Mouse (Mus musculus) kidney, embryonic 16.5 days (tissue): ENCODE measurements around the gene Ccdc84. TPM values are rescaled to one million over a fixed set of nuclear protein-coding genes. Genes with fewer than 3 reads are reported as not detected.
"Not testable (repeated sequence)": the region's sequence is repeated elsewhere in the genome, so short reads cannot be mapped to it uniquely, and the experiment has no call there.

ENCODE experiments used
- ATAC-seq: fragments of 200-750 bp; cut with Nextera tagmentation; 2 replicates; pipeline ENCODE4 v1.8.0; 2017; ENCODE audit warnings: moderate TSS enrichment; ENCODE audit not compliant: low FRiP score, low TSS enrichment
- H3K27ac ChIP-seq: fragments of 300-500 bp; sonication (generic); 2 replicates; pipeline ENCODE4 v1.5.1; 2014; ENCODE audit warnings: low read length
- H3K27me3 ChIP-seq: fragments of 300-500 bp; sonication (generic); 2 replicates; pipeline ENCODE4 v1.6.1; 2014; ENCODE audit warnings: low read length, control low read depth, mixed read lengths; ENCODE audit not compliant: insufficient read depth
- H3K36me3 ChIP-seq: fragments of 300-500 bp; sonication (generic); 2 replicates; pipeline ENCODE4 v1.6.1; 2014; ENCODE audit warnings: low read length, control low read depth, mixed read lengths; ENCODE audit not compliant: insufficient read depth
- H3K4me1 ChIP-seq: fragments of 300-500 bp; sonication (generic); 2 replicates; pipeline ENCODE4 v1.6.1; 2014; ENCODE audit warnings: low read length, control low read depth, mixed read lengths; ENCODE audit not compliant: insufficient read depth
- H3K4me2 ChIP-seq: fragments of 300-500 bp; sonication (generic); replicated peaks from 2 replicates; pipeline ENCODE4 v1.6.1; 2014; ENCODE audit warnings: low read depth, low read length
- H3K4me3 ChIP-seq: fragments of 300-500 bp; sonication (generic); 2 replicates; pipeline ENCODE4 v1.5.1; 2014; ENCODE audit warnings: mild to moderate bottlenecking, low read length
- H3K9ac ChIP-seq: fragments of 300-500 bp; sonication (generic); replicated peaks from 2 replicates; pipeline ENCODE4 v1.6.1; 2014; ENCODE audit warnings: low read length
- H3K9me3 ChIP-seq: fragments of 300-500 bp; sonication (generic); 2 replicates; pipeline ENCODE4 v1.6.1; 2016; ENCODE audit warnings: low read length, control low read depth
- WGBS: fragments of 180-500 bp; shearing (Covaris S2); extraction: QIAGEN DNeasy Blood & Tissue Kit; methylation state at CpG from one replicate; pipeline ENCODE4 v1.1.7; 2014; 5-methylcytosine and 5-hydroxymethylcytosine counted together
- polyA plus RNA-seq: library from polyadenylated mRNA; unstranded; fragments of >200 nt; fragmentation: Nextera tagmentation; extraction: Ambion mirVana; gene quantifications from 2 replicates; pipeline ENCODE4 v1.2.1, GENCODE M21; 2015

Gene Ccdc84
- polyA plus RNA-seq, 1 experiment from 2014 or later, result 26.0 TPM

GRCm38 (mm10) chr9:44432577-44433185, 14.3 kb upstream of the Ccdc84 start:
- Histone ChIP-seq H3K4me2 (no peak overlapping the region), H3K4me3 (no peak overlapping the region), H3K27ac (no peak overlapping the region), H3K36me3 (no peaks in the 10 kb centered on the region), H3K9me3 (no peaks in the 10 kb centered on the region), H3K9ac (no peak overlapping the region), H3K4me1 (no peaks in the 10 kb centered on the region), H3K27me3 (no peaks in the 10 kb centered on the region)
- 43% methylated on average over 5 of the region's 5 CpGs for WGBS
- ATAC-seq, result no peak

- H3K27ac ChIP-seq, result no peak overlapping the region
- WGBS, result 83% methylated on average over 4 of the region's 4 CpGs
- H3K4me3 ChIP-seq, result no peak overlapping the region
- H3K4me2 ChIP-seq, result no peak overlapping the region
- no peak overlapping the region for H3K9ac ChIP-seq
- H3K27me3 ChIP-seq, result no peaks in the 10 kb centered on the region
- H3K36me3 ChIP-seq, result no peaks in the 10 kb centered on the region
- H3K4me1 ChIP-seq, result no peaks in the 10 kb centered on the region
- ATAC-seq, result no peak
- H3K9me3 ChIP-seq, result no peaks in the 10 kb centered on the region
Measured at GRCm38 (mm10) chr9:44423576-44423975, 5.2 kb upstream of the Ccdc84 start.

- Histone ChIP-seq H3K9me3 (no peaks in the 10 kb centered on the region), H3K4me2 (no peak overlapping the region), H3K36me3 (0 out of 2 replicates have a peak, but pooled peaks cover 8% of the 10 kb centered on the region), H3K27ac (no peak overlapping the region), H3K27me3 (no peaks in the 10 kb centered on the region), H3K9ac (no peak overlapping the region), H3K4me1 (peaks cover 6% of the 10 kb centered on the region), H3K4me3 (no peak overlapping the region)
- ATAC-seq, result no peak
- 67% methylated on average over 5 of the region's 5 CpGs for WGBS
Measured at GRCm38 (mm10) chr9:44420280-44420898, 2.0 kb upstream of the Ccdc84 start.

DNA sequence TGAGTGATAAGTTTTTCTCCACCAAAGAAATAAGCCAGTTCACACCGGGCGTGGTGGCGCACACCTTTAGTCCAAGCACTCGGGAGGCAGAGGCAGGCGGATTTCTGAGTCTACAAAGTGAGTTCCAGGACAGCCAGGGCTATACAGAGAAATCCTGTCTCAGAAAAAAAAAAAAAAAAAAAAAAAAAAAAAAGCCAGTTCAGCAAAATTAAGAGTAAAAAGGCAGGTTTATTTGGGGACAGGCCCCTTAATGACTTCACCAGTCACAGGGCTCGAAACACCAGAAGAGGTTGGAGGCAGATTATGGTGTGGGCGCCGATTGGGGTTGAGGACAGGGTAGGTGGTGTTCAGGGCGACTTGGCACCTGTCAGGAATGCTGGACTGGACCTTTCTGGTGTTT, 1.4 kb upstream of the Ccdc84 start:
- not testable (repeated sequence) for H3K36me3 ChIP-seq, H3K9ac ChIP-seq, H3K27me3 ChIP-seq, H3K4me2 ChIP-seq, ATAC-seq, H3K27ac ChIP-seq, H3K4me1 ChIP-seq, H3K4me3 ChIP-seq, H3K9me3 ChIP-seq
- 95% methylated on average over 9 of the region's 9 CpGs for WGBS

GRCm38 (mm10) chr9:44417892-44418363, 441 bp downstream of the Ccdc84 start:
- WGBS, result under 1% methylated on average over 38 of the region's 38 CpGs
- no peaks in the 10 kb centered on the region for H3K27me3 ChIP-seq
- H3K9ac ChIP-seq, result peak overlapping the region; percentile 86
- peak overlapping the region; percentile 79 for H3K27ac ChIP-seq
- H3K4me3 ChIP-seq, result peak overlapping the region; percentile 87
- H3K4me2 ChIP-seq, result peak overlapping the region; percentile 87
- H3K9me3 ChIP-seq, result no peaks in the 10 kb centered on the region
- peaks cover 10% of the 10 kb centered on the region; the same call in 1 of the 2 replicates for H3K36me3 ChIP-seq
- H3K4me1 ChIP-seq, result peaks cover 6% of the 10 kb centered on the region
- peak; percentile 95 for ATAC-seq

GRCm38 (mm10) chr9:44417156-44417891, 1.0 kb downstream of the Ccdc84 start:
- H3K4me1 ChIP-seq, result peaks cover 6% of the 10 kb centered on the region
- H3K27me3 ChIP-seq, result no peaks in the 10 kb centered on the region
- peaks cover 13% of the 10 kb centered on the region; the same call in 1 of the 2 replicates for H3K36me3 ChIP-seq
- H3K4me3 ChIP-seq, result peak overlapping the region; percentile 87
- WGBS, result 6% methylated on average over 26 of the region's 26 CpGs
- no peaks in the 10 kb centered on the region for H3K9me3 ChIP-seq
- peak; percentile 78 for ATAC-seq
- peak overlapping the region; percentile 87 for H3K4me2 ChIP-seq
- peak overlapping the region; percentile 63 for H3K27ac ChIP-seq
- H3K9ac ChIP-seq, result peak overlapping the region; percentile 86

DNA sequence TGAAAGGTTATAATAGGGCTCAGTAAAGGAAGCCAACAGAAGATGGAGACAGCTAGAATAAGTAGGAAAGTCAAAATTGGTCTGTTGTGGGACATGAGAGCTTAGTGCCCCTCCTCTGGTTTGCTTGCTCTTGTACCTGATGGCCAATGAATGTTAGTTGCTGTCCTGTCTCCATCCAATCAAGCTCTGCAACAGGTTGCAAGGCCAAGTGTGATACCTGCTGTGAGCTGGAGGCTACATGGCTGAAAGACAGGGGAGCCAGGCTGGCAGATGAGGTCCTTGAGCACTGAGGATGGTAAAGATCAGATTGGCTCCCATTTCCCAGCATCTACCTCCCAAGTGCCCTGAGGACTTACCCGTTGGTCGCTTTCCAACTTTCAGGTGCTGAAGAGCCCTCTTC, 5.6 kb downstream of the Ccdc84 start:
- H3K4me2 ChIP-seq, result no peak overlapping the region
- H3K27ac ChIP-seq, result no peak overlapping the region
- no peak for ATAC-seq
- H3K36me3 ChIP-seq, result peaks cover 50% of the 10 kb centered on the region
- no peak overlapping the region for H3K9ac ChIP-seq
- no peaks in the 10 kb centered on the region for H3K9me3 ChIP-seq
- no peak overlapping the region for H3K4me3 ChIP-seq
- H3K27me3 ChIP-seq, result no peaks in the 10 kb centered on the region
- WGBS, result 89% methylated on average over 2 of the region's 2 CpGs
- H3K4me1 ChIP-seq, result peaks cover 17% of the 10 kb centered on the region

DNA sequence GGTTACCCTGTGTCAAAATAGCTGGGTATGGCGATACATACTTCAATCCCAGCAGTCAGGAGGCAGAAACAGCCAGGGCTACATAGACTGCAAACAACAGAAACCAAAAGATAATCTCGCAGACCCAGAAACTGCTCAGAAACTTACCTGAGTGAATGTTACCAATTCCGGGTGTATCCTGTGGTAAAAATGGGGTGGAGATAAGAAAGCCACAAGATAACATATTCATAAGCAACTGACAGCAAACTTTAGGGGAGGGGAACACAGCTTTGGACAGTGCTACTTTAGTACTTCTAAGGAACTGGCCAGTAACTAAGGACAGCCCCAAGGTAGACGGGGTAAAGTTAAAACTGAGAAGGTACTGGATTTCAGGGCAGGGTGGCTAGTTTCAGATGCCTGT, 6.1 kb downstream of the Ccdc84 start:
- Histone ChIP-seq H3K4me1 (peaks cover 16% of the 10 kb centered on the region), H3K4me2 (no peak overlapping the region), H3K27me3 (no peaks in the 10 kb centered on the region), H3K27ac (no peak overlapping the region), H3K4me3 (no peak overlapping the region), H3K9ac (no peak overlapping the region), H3K36me3 (peaks cover 50% of the 10 kb centered on the region), H3K9me3 (no peaks in the 10 kb centered on the region)
- no peak for ATAC-seq
- WGBS, result 85% methylated on average over 4 of the region's 4 CpGs

- Histone ChIP-seq H3K36me3 (peaks cover 50% of the 10 kb centered on the region), H3K4me1 (peaks cover 11% of the 10 kb centered on the region; the same call in 1 of the 2 replicates), H3K9ac (no peak overlapping the region), H3K9me3 (no peaks in the 10 kb centered on the region), H3K4me3 (no peak overlapping the region), H3K27me3 (no peaks in the 10 kb centered on the region), H3K27ac (no peak overlapping the region), H3K4me2 (no peak overlapping the region)
- WGBS, result 91% methylated on average over 1 of the region's 1 CpGs
- ATAC-seq, result no peak
Measured at GRCm38 (mm10) chr9:44411601-44412130, 6.7 kb downstream of the Ccdc84 start.
